Mouse (Mus musculus) layer of hippocampus, adult 18-20 months (tissue): Measurements from ENCODE around the gene Gm20547. TPM values are rescaled to one million over a fixed set of nuclear protein-coding genes. Genes with fewer than 3 reads are reported as not detected.
"Not testable (repeated sequence)": the region's sequence is repeated elsewhere in the genome, so short reads cannot be mapped to it uniquely, and the experiment has no call there.

Experiments used
- DNase-seq, 2 experiments: peaks; one replicate each; pipeline ENCODE4 v3.0.0; 2022; ENCODE audit warnings: low spot score in 2 of 2
- total RNA-seq, 2 experiments: library from RNA; stranded (reverse); gene quantifications; 2 replicates each; pipeline ENCODE4 v1.2.3; 2021

Gene Gm20547
- total RNA-seq, 2 experiments from 2014 or later = 0.10 TPM; not detected in 1

GRCm38 (mm10) chr17:34855825-34856224 lies 26.0 kb downstream of the Gm20547 start:
- peak in 1 of 2 experiments; percentile 46 for DNase-seq

DNA sequence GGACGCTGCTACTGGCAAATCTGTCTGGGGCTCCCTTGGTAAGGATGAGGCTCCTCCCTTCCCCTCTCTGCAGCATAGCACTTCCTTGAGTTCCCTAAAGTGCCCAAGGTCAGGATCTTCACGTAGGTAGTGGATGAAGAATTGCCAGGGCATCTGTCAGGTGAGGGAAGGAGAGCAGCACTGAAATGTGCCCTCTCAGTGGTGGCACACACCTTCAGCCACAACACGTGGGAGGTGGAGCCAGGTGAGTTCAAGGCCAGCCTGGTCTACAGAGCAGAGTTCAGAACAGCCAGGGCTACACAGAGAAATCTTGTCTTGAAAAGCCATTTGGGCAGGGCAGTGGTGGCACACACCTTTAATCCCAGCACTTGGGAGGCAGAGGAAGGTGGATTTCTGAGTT lies 27.1 kb downstream of the Gm20547 start:
- DNase-seq = no peak

- DNase-seq = no peak
Observed at GRCm38 (mm10) chr17:34853511-34853910, 28.3 kb downstream of the Gm20547 start.

- no peak for DNase-seq
Observed at GRCm38 (mm10) chr17:34850517-34851125, 31.2 kb downstream of the Gm20547 start.

DNA sequence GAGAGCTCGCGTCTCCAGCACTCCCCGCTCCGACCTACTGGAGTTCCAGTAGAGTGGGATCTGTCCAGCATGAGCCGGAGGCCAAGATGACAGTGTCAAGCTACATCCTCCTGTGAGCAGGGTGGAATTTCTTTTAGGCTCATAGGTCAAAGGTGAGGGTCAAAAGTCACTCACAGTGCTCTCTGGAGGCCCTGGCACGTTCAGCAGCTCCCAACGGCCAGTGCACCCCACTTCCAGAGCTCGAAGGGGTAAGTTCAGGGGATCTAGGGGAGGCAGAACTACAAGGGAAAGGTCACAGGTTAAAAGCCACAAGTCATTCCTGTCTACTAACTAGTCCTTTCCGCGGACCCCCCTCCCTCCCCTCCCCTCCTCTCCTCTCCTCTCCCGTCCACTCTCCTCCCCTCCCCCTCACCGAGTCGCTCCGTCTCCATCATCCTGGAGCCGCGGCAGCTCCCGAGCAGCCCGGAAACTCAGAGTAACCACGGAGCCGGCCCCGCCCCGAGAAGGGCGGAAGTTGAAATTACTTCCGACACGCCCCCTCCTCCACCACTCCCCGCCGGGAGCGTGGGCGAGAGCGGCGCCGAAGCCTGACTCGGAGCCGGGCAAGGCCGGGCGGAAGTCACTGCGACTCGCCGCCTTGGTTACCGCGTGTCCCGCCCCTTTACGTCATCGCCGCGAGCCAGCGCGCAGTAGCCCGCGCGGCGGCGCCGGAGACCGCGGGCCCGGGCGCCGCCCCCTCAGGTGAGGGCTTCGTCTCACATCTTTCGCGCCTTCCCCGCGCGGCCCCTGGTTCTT lies 31.9 kb downstream of the Gm20547 start, which contains the start of the genes Skiv2l and Nelfe:
Skiv2l (minus strand) TSS at position 489 of the 795 bp plus-strand sequence.
Nelfe (plus strand) TSS at position 670 of the 795 bp plus-strand sequence.
- DNase-seq = peak; percentile 98

GRCm38 (mm10) chr17:34847615-34848014 lies 34.2 kb downstream of the Gm20547 start:
- no peak for DNase-seq

DNA sequence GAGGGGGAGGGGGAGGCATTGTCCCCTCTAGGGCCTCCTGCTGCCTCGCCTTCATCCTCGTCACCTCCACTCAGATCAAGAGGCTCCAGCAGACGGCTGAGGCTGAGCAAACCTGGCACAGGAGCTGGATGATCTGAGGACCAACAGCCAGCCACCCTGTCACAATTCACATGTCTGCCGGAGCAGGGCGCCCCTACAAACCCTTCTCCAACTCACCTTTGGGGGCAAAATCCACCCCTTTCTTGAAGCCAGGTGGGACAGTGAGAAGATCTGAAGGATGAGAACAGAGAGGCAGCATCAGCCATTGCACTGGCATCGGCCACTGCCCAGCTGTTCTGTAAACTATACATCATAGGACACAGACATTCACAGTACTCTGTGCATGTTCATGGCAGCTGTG lies 34.6 kb downstream of the Gm20547 start:
- DNase-seq = no peak

- no peak for DNase-seq
Observed at GRCm38 (mm10) chr17:34844884-34845283, 37.0 kb downstream of the Gm20547 start.

- no peak for DNase-seq
Observed at GRCm38 (mm10) chr17:34840736-34841307, 41.0 kb downstream of the Gm20547 start.

GRCm38 (mm10) chr17:34838785-34839184 lies 43.1 kb downstream of the Gm20547 start:
- DNase-seq = no peak

GRCm38 (mm10) chr17:34837464-34838324 lies 44.1 kb downstream of the Gm20547 start:
- no peak for DNase-seq

DNA sequence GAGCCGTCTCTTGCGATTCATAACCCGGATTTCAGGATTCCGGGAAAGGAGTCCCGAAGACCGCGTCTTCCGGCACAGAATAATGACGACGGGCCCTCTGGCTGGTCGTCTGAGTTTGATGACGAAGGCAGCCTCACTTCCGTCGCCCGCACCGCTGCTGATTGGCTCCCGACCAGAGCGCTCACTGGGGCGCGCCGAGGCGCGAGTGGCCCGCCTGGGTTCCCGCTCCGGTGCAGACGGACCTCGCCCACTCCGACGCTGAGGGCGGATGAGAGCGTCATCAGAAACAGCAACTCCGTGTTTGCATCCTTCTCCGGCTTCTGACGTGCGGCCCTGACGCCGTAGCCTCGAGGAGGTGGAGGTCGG lies 45.0 kb downstream of the Gm20547 start, which contains the start of the genes Stk19 and Dxo:
Stk19 (minus strand) TSS at position 90 of the 366 bp plus-strand sequence.
Dxo (plus strand) TSS at position 164 of the 366 bp plus-strand sequence.
- peak; percentile 97 to 99 for DNase-seq

DNA sequence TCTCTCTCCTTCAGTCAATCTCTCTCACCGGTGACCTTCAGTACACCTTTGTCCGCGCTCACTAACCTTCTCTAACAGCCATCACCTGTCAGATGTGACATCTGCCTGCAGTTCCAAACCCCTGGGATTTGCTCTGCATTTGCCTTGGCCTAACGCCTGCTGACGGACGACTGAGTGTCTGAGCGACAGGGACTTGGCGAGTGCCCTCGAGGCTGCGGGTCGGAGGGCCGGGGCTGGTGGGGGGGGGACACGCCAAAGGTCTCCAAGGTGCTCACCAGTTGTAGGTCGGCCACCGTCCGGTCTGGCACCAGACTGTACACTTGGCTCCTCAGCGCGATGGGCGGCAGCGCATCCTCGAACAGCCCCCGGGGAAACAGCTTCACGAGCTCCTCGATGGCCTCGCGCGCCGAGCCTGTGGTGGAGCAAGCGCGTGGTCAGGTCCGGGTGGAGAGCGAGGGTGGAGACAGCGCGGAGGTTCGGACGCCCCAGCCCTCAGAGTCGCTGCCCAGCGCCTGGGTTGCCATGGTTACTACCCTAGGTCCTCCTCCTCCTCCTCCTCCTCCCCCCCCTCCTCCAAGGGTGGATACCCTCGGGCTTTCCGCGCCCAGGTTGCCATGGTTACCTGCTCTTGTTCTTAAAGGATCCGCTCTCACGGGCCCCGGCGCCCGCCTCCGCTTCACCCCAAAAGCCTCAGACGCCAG lies 45.5 kb downstream of the Gm20547 start:
- DNase-seq = no peak

GRCm38 (mm10) chr17:34830776-34831175 lies 51.1 kb downstream of the Gm20547 start:
- not testable (repeated sequence) for DNase-seq

- no peak for DNase-seq
Observed at GRCm38 (mm10) chr17:34814818-34815370, 66.9 kb downstream of the Gm20547 start.

- DNase-seq = peak in 1 of 2 experiments; percentile 41
Observed at GRCm38 (mm10) chr17:34813747-34814146, 68.1 kb downstream of the Gm20547 start.

DNA sequence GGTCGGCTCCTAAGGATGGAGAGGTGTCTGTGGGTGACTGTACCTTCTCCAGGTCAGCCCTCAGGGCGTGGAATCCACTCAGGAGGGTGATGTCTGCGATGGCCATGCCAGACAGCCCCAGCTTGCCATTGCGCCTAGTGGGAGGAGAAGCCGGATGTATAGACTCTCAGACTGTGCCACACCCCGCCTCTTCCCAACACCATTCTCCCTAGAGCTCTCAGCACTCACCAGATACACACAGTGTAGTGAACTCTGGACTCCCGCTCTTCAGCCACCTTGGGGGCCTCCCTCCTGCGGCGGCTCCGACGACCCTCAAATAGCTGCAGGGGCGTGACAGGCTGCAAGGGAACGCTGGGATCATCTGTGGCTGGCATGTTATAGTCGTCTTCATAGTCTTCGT lies 70.6 kb downstream of the Gm20547 start:
- no peak for DNase-seq

GRCm38 (mm10) chr17:34810811-34811210 lies 71.0 kb downstream of the Gm20547 start:
- DNase-seq = not testable (repeated sequence)

DNA sequence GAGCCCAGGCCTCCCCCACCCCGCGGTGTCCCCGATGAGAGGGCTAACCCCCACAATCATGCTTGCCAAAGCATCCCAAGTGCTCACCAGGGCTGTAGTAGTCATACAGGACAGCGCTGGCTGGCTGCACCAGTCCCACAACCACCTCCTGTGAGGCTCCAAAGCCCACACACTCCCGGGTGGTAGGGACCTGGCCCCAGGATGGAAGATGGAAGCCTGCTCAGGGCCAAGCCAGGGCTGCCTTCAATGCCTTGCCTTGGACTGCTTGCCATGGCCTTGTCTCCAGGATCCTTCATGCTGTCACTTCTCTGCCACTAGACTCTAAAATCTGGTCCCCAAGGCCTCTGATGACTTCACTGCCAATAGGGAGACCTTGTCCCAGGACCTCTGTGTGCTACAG lies 71.4 kb downstream of the Gm20547 start:
- not testable (repeated sequence) for DNase-seq

- DNase-seq = no peak
Observed at GRCm38 (mm10) chr17:34808599-34809205, 73.1 kb downstream of the Gm20547 start.
